Mouse (Mus musculus): ENCODE measurements around the gene Aldh1l1.

Gene Aldh1l1

DNA sequence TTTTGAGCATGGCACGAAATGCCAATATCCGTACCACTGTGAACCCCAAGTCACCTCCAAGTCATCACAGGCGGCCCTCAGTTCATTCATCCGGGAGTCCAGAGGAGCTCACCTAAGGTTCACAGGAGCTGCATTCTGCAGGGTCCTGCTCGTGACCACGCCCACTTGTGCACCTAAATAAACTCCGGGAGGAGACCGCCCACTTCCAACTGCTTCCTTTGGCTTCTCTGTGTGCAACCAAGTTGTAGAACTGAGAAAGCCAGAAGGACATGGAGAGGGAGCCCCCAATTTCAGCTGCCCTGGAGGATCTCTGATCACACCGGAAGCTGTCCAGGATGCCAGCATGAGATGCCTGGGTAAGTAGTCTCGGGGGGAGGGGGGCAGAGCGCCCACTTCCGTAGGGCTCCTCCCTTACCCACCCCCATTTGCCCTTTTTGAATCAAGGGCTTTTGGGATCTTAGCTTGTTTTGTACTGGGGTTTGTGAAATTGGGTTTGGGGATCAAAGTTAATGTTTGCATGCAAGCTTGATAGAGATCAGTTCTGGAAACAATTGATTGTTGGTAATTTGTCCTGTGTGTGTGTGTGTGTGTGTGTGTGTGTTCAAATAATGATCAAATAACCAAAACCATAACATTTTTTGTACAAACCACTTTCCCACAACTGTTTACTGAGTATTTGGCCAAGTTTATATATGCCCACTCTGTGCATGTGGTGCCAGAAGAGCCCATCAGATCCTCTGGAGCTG, at the start of gene Aldh1l1:
Aldh1l1 (plus strand) TSS at position 252 of the 746 bp plus-strand sequence.
- in situ Hi-C loops (cut with MboI, MseI), result no loop called here

DNA sequence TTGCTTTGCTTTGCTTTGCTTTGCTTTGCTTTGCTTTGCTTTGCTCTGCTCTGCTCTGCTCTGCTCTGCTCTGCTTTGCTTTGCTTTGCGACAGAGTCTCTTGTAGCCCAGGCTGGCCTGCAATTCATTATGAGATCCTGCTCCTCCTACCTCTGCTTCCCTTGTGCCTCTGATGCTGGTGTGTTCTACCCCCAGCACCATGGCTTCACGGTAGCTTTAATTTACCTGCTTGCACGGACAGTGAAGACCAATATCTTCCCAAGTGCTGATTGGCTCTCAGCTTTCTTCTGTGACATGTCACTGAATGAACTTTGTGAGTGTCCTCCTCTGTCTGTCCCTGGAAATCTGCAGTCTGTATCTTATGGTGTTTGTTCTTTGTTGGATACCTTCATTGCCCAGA, 49.2 kb upstream of the Aldh1l1 start:
- in situ Hi-C loops (cut with MboI, MseI), result no loop called here

DNA sequence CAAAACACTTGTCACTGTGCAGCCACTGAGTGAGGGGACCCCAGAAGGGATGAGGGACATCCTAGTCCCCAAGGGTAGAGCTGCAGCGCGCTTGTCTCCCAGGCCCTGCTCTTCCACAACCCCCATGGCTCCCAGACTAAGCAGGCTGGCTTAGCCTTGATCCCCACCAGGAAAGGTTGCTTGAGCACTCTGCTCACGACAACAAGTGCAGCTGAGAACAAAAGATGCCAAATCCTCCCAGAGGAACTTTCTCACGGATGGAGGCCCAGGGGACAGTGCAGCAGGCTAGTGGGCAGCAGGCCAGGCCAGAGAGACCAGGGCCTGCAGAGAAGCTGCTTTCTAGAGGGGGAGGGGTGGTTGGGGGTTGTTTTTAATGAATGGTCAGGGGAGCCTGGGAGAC, 39.3 kb upstream of the Aldh1l1 start:
- in situ Hi-C loops (cut with MboI, MseI), result no loop called here

DNA sequence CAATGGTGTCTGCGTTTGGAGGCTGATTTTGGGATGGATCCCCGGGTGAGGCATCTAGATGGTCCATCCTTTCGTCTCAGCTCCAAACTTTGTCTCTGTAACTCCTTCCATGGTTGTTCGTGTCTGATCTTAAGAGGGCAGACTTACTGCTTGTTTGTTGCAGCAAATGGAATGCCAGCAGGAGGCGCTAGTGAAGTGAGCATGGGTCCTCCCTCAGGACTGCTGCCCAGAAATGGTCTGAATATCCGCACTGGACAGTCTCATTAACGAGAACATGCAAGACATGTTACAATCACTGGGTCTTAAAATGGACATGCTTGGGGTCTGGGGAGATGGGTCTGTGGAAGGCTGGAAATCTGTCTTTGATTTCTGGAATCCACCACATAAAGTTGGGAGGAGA, 36.0 kb upstream of the Aldh1l1 start:
- in situ Hi-C loops (cut with MboI, MseI), result no loop called here

DNA sequence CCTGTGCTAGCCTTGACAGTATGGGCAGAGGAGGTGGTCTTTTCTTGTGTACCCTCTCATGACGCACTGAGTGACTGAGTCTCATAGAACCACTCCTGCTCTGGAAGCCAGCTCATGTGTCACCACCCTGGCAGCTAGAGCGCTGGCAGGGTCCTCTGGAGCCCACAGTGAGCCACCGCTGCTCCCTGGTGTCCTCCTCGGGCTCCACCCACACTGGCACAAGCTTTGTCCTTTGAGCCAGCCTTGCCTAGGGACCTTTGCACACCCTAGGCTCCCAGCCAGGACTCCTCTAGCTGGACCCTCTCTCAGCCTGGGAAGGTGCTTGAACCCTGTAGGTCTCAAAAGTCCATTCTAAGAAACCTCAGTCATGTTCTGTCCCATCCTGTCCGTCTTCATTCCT, 35.5 kb upstream of the Aldh1l1 start:
- in situ Hi-C loops (cut with MboI, MseI), result no loop called here

DNA sequence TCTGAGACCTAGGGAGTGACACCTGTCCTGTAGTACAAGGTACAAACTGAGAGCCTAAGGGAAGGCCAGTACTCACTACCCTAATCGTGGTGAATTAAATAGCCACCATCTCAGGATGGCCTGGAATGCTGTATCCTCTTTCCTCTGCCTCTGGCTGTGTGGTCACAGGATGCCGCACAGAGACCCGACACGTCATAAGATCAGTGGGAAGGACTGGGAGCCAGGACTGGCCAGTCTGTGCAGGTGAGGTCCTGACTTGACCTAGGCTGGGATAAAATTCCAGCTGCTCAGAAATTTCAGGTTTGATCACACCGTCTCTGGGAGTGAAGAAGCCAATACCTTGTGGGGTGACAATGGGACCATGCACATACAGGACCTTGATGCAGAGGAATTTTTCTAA, 34.7 kb upstream of the Aldh1l1 start:
- in situ Hi-C loops (cut with MboI, MseI), result no loop called here

DNA sequence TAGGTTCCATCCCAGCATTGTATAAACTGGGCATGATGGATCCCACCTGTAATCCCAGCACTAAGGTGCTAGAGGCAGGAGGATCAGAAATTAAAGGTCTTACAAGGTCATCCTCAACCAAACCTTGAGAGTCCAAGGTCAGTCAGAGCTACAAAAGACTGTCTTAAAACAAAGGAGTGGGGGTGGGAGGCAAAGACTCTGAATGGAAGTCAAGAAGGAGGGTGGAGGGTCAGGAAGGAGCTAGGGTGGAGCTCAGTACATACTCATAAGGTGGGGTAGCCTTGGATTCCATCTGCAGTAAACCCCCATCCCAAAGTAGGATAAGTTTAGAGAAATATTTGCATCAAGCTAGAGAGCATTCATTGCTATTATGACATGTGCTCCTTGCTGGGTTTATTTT, 33.6 kb upstream of the Aldh1l1 start:
- in situ Hi-C loops (cut with MboI, MseI), result no loop called here

DNA sequence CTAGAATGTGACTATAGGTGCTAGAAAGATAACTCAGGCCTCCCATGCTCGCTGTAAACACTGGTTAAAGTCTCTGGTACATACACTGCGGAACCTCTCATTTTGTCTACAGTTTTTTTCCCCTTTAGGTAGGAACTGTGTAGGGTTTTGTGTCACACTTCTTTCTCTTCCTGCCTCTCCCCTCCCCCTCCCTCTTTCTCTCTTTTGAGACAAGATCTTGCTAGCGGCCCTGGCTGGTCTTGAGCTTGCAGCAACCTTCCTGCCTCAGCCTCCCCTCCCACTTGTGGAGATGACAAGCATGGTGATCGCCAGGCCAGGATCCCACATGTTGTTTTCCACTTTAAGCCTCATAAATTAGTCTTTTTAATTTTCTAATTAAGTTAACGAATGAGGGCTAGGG, 32.5 kb upstream of the Aldh1l1 start:
- in situ Hi-C loops (cut with MboI, MseI), result no loop called here

DNA sequence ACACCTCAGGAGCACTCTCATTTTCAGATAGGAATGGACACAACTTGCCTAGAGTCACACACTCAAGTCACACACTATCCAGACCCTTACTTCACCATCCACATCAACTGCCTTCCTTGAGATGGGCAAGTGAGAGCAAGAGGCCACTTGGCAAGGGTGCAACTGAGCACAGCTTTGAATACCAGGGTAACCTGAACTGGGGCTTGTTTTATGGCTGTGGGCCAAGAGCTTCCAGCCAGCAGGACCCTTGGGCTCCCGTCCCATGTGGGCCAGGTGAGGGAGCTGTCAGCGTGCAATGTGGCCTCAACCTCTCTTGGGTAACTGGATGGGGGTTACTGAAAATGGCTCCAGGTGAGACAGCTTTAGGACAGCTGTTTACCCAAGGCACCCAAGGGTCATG, 28.8 kb upstream of the Aldh1l1 start:
- in situ Hi-C loops (cut with MboI, MseI), result no loop called here

DNA sequence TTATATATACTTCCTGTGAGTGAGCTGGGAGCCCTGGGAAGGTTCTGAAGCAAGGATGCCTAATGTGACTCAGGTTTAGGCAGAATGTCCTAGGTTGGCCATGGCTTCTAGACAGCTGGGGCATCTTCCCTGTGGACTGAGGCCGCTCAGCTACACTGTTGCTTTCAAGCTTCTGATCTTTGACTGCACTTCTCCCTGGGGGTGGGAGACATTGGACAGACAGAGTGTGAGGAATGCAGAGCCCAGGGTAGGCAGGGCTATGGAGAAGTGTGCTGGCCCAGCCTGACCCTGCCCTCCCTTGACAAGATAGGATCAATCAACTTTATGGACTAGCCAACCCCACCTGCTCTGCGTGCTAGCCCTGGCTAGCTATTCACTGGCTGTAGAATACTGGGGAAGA, 25.0 kb upstream of the Aldh1l1 start:
- in situ Hi-C loops (cut with MboI, MseI), result no loop called here

DNA sequence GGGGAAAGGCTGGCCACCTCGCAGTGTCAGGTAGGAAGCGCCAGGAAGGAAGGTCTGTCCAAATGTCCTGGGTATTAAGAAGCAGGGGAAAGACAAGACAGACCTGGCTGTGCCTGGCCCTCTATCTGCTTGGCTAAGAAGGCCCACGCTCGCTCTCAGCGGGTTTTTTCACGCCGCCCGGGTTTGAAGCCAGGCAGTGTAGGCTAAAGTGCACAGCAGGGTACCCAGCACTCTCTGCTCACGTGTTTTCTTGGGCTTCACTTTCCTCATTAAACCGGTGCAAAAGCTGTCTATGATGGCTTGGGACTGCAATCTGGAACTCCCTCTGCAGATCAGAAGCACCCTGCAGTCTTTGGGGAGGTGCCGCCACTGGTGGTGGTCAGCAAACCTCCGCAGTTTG, 24.5 kb upstream of the Aldh1l1 start:
- in situ Hi-C loops (cut with MboI, MseI), result no loop called here

DNA sequence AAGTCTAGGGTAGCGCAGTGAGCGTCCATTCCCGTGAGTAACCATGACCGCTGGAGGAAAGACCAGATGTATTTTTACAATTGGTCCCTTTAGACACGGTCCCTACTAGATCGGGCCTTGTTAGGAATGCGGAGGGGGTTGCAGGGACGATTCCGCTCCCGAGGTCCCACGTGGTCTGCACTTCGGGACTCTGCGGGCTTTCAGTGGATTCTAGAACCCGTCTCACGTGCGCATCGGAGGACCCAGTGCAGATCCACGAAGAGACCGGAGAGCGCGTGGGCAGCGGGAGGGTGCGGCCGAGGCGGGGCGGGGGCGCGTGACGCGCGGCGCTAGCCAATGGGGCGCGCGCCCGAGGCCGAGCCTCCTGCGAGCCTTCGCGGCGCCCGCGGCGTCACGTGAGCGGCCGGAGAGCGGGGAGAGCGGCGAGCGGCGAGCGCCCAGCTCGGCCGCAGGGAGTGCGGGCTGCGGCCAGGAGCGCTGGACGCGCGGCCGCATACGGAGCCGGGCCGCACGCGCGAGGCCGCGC, 24.0 kb upstream of the Aldh1l1 start, which contains the start of gene Klf15:
Klf15 (plus strand) TSS at position 396 of the 526 bp plus-strand sequence.
- in situ Hi-C loops (cut with MboI, MseI), result no loop called here

DNA sequence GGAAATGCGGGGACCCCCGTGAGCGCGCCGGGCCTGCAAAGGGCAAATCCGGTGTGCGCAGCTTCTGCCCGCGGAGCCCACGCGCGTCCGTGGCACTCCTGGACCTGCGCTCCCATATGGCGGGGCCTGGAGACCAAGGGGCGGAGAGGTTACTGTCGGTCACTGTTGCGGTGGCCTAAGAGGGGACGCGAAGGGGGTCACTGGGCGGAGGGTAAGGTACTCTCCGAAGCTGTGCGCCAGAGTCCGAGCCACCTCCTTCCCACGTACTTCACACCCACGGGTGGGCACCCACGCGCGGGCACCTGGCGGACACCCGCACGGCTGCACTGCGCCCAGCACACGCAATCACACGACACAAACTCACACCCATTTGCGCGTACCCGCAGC, 23.4 kb upstream of the Aldh1l1 start:
- in situ Hi-C loops (cut with MboI, MseI), result no loop called here

DNA sequence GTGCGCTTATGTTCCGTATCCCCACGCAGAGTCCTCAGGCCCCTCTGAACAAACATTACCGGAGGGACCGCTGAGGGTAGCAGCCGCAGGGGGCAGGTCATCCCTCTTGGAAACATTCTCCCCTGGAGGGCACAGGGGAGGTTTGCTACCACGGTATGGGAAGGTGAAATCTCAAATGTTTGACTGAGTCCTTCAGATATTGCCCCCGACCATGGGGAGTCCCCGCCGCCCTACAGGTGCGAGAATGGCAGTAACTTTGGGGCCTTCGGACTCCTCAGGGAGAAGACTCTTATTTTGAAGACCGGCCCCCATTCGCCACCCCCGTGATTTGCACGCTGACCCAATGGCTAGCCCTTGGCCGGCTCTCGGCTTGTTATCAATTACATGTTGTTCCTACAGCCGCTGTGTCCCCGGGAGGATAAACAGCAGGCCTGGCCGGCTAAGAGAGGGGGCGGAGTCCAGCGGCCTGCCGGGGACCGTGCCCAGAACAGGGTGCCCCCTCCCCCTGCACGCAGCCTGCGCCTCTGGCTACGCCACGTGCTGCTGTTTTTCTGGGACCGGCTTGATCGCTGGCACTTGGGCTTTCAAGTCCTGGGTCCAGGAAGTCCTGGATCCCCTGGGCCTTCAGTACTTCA, 22.9 kb upstream of the Aldh1l1 start:
- in situ Hi-C loops (cut with MboI, MseI), result no loop called here

DNA sequence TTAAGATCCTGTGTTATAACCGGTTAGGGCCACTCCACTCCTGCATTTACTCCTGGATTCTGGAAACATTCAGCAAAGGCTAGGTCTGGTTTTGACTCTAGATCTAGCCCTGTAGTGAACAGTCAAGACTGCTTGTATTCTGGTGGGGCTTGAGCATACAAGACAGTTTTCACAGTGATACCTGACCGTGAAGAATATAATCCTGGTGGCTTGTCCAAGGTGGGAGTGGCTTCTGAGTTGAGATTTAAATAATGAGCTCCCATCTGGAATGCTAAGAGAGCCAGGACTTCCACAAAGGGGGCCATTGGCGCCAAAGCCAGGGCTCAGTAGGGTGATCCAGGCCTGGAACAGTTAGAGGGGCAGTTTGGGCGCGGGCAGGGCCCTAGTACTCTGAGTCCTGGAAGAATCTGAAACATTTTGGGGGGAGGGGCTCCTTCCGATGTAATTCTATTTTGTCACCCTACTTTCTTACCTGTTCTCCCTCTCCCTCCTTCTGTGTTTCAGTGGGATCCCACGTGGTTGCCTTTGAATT, 22.3 kb upstream of the Aldh1l1 start:
- in situ Hi-C loops (cut with MboI, MseI), result no loop called here

DNA sequence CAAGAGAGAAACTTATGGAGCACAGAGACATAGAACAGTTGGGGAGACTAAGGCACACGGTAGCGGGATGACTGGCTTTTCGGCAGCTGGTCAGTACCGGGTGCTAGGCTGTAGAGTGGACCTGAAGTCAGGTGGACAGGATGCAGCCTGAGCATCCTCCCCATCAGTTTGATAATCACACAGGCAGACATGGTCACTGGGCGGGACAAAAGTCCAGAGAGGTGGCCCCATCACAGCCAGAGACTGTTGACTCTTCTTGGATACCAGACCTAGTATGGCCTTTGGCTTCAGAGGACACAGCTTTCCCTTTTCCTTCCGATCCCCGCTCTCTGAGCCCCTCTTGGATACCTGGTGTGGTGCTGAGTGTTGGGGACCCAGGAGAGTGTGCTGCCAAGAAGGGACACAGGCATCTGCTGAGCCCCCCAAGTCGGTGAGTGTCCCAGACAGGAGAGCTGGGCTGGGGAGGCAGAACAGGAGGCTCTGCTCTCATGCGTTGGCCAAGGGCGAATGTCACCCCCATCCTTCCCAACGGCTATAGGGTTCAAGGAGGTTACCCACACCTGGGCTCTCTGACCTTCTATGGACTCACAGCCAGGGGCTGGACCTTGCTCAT, 21.1 kb upstream of the Aldh1l1 start:
- in situ Hi-C loops (cut with MboI, MseI), result no loop called here

DNA sequence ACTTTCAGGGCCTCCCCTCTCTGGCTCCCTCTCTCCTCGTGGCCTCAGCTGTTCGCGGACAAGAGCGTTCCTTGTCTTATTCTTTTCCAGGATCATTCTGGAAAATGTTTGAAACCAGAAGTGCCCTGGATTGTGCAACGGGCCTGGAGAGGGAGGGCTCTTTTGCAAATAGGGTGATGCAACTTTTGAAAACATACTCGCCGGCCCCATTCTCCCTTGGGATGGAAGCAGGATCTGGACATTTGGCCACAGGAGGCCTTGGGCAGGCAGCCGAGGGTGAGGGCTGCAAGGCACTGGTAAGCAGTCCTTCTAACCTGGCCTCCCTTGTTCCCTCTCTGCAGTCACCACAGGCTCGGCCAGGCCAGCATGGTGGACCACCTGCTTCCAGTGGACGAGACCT, 20.1 kb upstream of the Aldh1l1 start:
- in situ Hi-C loops (cut with MboI, MseI), result no loop called here

DNA sequence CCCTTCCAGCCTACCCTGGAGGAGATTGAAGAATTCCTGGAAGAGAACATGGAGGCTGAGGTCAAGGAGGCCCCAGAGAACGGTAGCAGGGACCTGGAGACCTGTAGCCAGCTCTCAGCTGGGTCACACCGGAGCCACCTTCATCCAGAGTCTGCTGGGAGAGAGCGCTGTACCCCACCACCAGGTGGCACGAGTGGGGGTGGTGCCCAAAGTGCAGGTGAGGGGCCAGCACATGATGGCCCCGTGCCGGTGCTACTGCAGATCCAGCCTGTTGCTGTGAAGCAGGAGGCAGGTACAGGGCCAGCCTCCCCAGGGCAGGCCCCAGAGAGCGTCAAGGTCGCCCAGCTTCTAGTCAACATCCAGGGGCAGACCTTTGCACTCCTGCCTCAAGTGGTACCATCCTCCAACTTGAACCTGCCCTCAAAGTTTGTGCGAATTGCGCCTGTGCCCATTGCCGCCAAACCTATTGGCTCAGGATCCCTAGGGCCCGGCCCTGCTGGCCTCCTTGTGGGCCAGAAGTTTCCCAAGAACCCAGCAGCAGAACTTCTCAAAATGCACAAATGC, 19.3 kb upstream of the Aldh1l1 start:
- in situ Hi-C loops (cut with MboI, MseI), result no loop called here

DNA sequence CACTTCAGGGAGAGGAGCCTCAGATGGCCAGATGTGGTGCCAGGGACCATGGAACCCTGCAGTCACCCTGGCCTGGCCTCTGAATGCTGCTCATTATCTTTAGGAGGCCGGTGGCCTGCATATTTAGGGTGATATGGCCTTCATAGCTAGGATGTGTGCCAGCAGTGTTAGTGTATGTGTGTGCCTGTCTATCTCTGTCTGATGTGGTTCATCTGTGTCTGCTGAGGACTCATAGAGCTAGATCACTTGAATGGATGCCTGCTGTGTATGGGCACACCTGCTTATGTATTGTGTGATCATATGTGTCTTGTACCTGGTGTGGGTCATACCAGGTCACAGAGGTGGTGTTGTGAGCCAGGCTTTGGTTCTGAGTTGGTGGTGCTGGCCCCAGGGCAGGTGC, 18.0 kb upstream of the Aldh1l1 start:
- in situ Hi-C loops (cut with MboI, MseI), result no loop called here

DNA sequence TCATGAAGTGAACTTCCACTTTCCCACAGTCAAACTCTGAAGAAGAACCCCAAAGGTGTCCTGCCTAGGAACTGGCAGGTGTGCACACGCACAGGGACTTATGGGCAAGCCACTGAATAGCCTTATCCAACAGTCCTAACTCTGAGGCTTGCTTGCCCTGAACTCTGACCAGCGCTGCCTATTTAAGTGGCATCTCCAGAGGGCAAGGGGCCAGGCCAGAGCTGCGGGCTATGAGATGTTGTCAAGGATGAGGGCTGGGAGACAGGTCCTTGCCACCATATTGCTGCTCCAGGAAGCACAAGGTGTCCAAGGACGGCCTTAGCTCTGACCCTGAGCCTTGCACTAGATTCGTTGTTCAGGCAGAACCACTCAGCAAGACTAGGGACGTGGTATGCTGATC, 17.2 kb upstream of the Aldh1l1 start:
- in situ Hi-C loops (cut with MboI, MseI), result no loop called here

DNA sequence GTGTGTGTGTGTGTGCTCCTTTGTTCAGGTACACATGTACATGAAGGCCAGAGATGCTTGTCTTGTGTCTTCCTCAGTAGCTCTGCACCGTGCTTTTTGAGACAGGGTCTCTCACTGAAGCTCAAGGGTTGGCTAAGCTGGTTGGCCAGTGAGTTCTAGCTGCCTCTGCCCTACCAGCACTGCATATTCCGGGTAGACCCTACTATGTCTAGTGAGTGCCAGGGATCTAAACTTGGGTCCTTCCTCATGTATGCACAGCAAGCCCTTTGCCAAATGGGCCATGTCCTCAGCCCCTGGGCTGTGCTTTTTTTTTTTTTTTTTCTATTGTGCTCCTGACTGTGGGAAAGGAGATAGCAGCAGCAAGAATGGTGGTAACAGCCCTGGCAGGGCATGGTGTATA, 16.0 kb upstream of the Aldh1l1 start:
- in situ Hi-C loops (cut with MboI, MseI), result no loop called here

DNA sequence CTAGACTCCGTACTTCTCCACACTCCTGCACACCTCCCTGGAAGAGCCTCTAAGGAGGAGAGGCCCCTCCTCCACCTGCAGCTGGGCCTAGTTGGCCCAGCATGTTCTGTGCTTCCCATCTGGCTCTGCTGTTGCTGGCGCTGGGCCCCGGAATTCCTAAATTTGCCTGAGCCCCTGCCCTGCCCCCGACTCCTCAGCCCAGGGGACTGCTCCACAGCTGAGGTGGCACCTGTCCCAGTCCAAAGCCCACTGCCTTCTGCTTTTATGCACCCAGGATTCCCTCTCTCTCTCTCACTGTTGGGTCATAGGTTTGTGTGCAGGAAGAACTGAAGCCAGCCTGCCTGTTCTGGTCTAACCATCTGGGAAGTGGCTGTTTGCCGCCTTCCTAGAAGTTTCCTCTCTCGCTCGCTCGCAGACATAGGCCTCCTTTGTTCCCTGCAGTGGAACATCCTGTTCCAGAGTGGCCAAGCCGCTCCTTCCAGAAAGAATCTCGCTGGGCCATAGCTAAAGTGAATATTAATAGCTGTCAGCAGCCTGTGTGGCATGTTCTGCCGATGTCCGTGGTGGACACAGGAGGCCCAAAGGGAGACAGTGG, 15.2 kb upstream of the Aldh1l1 start:
- in situ Hi-C loops (cut with MboI, MseI), result no loop called here

All from T-helper 2 cell (primary cell).